Mouse (Mus musculus) lung, adult 18-20 months (tissue): ENCODE results near the gene Cpne6.

Experiments
- DNase-seq, 2 experiments: peaks; one replicate each; pipeline ENCODE4 v3.0.0; 2022; ENCODE audit warnings: mixed read lengths in 2 of 2

The Cpne6 gene

GRCm38 (mm10) chr14:55505612-55506011 lies 4.6 kb upstream of the Cpne6 start:
- DNase-seq = no peak

- no peak for DNase-seq
Measured at GRCm38 (mm10) chr14:55507801-55508200, 2.4 kb upstream of the Cpne6 start.

DNA sequence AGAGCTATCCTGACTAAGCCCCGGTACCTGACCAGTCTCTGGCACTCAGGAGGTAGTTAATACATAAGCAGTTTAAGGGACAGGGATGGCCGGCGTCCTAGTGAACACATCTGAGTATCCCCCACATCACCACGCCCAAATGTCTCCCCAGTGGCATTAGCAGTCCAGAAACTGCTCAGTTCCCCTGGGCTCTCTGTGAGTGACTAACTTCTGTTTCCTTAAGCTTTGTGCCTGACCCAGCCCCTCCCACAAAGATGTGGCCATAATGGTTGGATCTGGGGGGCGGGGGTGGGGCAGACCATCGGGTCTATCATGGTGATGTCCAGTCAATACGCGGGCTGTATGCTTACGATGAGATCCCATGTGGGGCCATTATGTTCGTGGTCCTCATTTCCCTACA lies 705 bp upstream of the Cpne6 start:
- no peak for DNase-seq

DNA sequence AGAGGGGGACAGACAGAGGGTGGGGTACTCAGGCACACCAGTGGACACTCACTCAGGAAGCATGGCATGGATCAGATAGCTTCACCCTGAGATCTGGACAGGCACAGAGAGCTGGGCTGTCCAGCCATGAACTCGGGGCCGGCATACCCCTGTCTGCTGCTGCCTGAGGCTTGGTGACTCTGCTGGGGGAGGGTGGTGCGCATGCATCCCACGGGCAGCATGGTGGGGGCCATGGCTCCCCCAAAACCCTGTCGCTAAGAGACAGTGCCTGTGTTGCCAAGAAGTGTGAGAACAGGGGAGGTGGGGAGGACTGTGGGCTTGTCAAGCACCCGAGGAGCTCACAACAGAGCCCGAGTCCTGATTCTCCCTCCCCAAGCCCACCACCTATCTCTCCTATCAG lies 792 bp downstream of the Cpne6 start:
- no peak for DNase-seq

DNA sequence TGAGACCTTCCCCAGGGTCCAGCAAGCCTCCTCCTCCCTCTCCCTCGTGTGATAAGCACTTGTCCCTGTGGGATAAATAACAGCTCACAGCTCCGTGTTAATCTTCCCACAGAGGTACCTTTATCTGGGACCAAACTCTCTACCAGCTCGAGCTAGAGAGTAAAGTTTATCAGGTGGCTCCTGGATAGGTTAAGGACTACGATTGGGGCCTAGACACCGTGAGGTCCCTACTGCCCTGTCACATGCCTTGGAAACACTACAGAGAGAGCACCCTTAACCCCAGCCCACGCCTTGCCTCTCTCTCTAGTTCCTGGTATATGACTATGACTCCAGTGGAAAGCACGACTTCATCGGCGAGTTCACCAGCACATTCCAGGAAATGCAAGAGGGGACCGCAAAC lies 3.7 kb downstream of the Cpne6 start:
- no peak for DNase-seq

GRCm38 (mm10) chr14:55515846-55516245 lies 5.6 kb downstream of the Cpne6 start:
- no peak for DNase-seq

DNA sequence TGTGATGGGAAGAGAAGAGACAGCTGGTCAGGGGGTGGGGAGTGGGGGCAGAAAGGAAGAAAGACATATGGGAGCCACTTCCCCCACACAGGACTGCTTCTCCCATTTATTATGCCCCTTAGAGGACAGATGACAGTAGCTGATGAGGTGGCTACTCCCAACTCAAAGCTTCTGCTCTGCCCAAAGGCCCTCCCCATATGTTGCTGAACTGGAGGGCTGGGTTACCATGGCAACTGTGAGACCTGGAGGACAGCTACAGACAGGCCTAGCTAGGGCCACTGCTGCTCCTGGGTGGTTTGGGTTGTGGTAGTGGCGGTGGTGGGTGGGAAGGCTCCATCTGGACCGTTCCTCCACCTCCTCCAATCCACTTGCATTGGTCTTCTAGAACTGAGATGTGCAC lies 8.7 kb downstream of the Cpne6 start:
- no peak for DNase-seq

DNA sequence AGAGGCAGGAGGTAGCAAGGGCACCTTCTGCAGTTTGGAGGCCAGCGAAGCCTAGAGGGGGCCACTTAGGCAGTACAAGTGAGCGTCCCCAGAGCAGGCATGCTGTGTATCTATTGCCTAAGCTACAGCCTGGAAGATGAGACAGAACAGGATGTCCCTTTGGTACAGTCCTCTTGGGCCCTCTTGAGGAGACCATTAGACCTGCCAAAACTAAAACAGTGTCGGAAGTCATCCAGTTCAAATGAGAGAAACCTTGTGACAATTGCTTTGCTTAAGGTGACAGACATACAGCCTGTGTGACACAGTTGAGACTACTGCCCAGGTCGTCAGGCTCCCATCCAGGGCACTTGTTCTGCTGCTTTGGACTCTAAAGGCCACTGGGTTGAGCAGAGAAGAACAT lies 9.4 kb downstream of the Cpne6 start:
- DNase-seq = no peak

GRCm38 (mm10) chr14:55520451-55521361 lies 10.5 kb downstream of the Cpne6 start:
- peak in 1 of 2 experiments; percentile 17 for DNase-seq

- no peak for DNase-seq
Measured at GRCm38 (mm10) chr14:55524062-55524461, 13.8 kb downstream of the Cpne6 start.

- no peak for DNase-seq
Measured at GRCm38 (mm10) chr14:55524785-55525184, 14.5 kb downstream of the Cpne6 start, which contains the start of gene Nrl. Gene Nrl, minus strand, starts transcription at chr14:55524981.

DNA sequence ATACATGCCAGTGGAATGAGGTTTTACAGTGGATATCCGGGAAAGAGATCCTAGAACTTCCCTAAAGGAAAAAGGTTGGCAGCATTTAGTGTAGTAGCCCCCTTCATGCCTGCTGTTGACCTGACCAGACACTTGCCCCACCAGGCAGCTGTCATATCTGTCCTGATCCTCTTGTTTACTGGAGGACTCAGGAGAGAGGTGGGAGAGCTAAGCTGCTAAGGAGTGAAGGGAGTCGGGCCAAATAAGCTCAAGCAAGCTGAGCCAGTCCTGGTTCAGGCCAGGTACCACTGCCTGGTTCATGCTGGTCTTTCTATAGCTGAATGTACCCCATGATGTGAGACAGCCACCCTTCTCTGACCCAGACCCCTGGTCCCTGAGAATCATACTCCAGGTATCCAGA lies 16.4 kb downstream of the Cpne6 start:
- no peak for DNase-seq

DNA sequence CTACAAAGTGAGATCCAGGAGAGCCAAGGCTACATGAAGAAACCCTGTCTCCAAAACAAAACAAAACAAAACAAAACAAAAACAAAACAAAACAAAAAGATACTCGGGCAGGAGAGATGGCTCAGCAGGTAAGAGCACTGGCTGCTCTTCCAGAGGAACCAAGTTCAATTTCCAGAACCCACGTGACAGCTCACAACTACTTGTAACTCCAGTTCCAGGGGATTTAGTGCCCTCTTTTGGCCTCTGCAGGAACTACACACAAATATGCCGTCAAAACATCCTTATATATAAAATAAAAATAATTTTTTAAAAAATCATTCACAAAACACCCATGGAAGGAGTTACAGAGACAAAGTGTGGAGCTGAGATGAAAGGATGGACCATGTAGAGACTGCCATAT lies 17.7 kb downstream of the Cpne6 start:
- peak in 1 of 2 experiments; percentile 41 for DNase-seq

DNA sequence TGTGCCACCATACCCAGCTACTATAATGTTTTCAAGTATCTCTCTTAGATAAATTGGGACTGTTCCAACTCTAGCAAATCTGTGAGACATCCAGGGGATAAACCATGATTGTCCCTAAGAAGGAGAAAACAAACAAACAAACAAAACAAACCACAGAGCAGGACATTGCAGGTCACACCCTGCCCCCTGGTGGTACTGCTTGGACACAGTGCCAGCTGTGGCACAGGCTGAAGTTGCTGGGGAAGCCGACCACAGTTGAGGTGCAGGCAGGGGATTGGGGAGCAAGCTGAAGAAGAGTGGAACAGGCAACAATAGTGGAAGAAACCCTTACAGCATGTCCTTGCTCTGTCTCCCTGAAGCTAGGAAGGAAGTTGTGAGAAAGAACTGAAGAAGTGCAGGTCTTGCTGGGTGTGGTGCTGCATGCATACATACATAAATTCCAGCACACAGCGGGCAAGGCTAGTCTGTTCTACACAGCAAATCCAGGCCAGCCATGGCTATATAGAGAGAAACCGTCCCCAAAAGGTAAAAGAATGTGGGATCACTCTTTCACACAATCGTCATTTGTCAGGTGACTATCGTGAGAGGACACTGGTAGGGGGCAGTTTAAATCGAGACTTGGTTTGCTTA lies 26.0 kb downstream of the Cpne6 start:
- peak in 1 of 2 experiments; percentile 19 for DNase-seq

- DNase-seq = peak; percentile 93 to 95
Measured at GRCm38 (mm10) chr14:55540067-55540786, 30.0 kb downstream of the Cpne6 start, which contains the start of gene Pck2. Gene Pck2, plus strand, starts transcription at chr14:55540266.

DNA sequence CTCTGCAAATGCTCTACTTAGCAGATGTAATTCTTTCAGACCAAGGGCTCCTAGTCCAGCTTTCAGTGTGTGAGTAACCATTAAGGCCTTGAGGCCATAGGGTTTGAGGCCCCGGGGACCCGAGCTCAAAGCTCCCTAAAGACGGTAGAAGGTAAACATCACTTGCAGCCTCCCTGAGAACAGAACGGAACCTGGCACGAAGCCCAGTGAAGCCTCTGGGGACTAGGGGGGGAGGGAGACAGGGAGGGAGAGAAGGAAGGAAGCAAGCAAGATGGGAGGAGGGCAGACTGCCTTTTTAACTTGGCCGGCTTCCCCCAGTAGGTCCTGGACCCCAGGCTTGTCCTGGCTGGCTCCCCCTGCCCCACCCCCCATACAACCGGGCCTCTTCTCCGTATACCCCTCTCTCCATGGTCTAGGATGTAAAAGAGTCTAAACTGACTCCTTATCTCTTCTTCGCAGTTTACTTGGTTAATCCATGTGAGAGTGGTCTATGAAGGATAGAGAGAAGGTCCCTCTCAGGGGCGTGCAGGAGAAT lies 30.6 kb downstream of the Cpne6 start:
- DNase-seq = peak; percentile 82 to 87

DNA sequence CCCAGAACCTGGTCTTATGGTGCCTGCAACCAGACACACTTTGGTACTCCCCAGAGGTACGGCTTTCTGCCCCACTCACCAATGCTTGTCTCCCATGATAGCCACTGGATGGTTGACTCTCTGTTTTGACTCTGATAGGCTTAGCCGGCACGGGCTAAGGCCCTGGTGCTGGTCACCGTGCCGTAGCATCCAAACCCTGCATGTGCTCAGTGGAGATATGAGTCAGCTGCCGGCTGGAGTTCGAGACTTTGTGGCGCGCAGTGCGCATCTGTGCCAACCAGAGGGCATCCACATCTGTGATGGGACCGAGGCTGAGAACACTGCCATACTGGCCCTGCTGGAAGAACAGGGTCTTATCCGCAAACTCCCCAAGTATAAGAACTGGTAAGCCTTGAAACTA lies 32.0 kb downstream of the Cpne6 start:
- no peak for DNase-seq

- DNase-seq = no peak
Measured at GRCm38 (mm10) chr14:55544334-55544733, 34.1 kb downstream of the Cpne6 start.

GRCm38 (mm10) chr14:55550191-55550590 lies 39.9 kb downstream of the Cpne6 start:
- no peak for DNase-seq

DNA sequence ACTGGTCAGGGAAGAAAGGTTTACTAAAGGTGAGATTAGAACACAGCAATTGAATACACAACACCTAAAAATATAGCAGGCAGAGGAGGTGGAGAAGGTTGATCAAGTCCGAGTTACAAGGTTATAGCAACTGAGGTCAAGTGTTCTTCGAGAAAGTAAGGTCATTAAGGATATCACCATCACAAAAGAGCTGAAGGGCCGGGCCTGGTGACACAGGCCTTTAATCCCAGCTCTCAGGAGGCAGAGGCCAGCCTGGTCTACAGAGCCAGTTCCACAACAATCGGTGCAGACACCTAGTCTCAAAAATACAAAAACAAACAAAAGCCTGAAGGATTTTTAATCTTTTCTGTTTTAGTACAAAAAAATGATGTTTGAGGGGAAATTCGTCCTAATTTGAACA lies 41.1 kb downstream of the Cpne6 start:
- no peak for DNase-seq

- no peak for DNase-seq
Measured at GRCm38 (mm10) chr14:55551794-55552193, 41.5 kb downstream of the Cpne6 start.

GRCm38 (mm10) chr14:55554635-55555034 lies 44.4 kb downstream of the Cpne6 start:
- DNase-seq = no peak

DNA sequence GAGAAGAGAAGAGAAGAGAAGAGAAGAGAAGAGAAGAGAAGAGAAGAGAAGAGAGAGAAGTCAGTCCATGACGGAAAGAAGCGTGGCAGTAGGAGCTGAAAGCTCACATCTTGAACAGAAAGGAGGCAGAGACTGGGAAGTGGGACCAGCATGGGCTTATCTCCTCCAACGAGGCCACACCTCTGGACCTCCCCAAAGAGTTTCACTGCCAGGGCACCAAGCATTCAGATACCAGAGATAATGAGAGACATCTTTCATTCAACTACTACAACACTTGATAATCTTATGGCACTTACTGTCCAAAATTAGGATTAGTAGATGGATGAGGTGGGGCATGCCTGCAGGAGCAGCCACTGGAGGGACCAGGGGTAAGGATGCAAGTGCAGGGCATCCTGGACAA lies 45.5 kb downstream of the Cpne6 start:
- no peak for DNase-seq
